Mouse (Mus musculus) CH12.LX (cell line): Measurements from ENCODE around the gene Dok5. TPM values are rescaled to one million over a fixed set of nuclear protein-coding genes. Genes with fewer than 3 reads are reported as not detected.

Source experiments
- DNase-seq: peaks from one replicate; pipeline ENCODE4 v3.0.0-alpha.2; 2013; ENCODE audit errors: extremely low read depth
- H3K27ac ChIP-seq: 2 replicates; pipeline ENCODE4 v1.5.1; 2012; ENCODE audit warnings: low read depth, mild to moderate bottlenecking, control low read depth, moderate library complexity; ENCODE audit not compliant: insufficient read depth
- H3K27me3 ChIP-seq: replicated peaks from 2 replicates; pipeline ENCODE3; 2012; ENCODE audit warnings: inconsistent platforms
- H3K36me3 ChIP-seq, 2 experiments: replicated peaks in 1 of 2; 2 replicates each; pipeline versions ENCODE3 to v1.6.1; 2012; ENCODE audit warnings: inconsistent platforms in 1 of 2, low read length in 1 of 2, mild to moderate bottlenecking in 1 of 2, mixed read lengths in 1 of 2, moderate library complexity in 1 of 2; ENCODE audit not compliant: control insufficient read depth in 1 of 2, insufficient read depth in 1 of 2
- H3K4me1 ChIP-seq, 2 experiments: 2 replicates each; pipeline ENCODE4 v1.6.1; 2012; ENCODE audit warnings: inconsistent platforms in 1 of 2, moderate library complexity in 1 of 2; ENCODE audit not compliant: insufficient read depth in 2 of 2, control insufficient read depth in 1 of 2
- H3K4me2 ChIP-seq: 2 replicates; pipeline ENCODE4 v1.6.1; 2012; ENCODE audit warnings: low read depth, mild to moderate bottlenecking, control low read depth; ENCODE audit not compliant: poor library complexity, insufficient read depth, severe bottlenecking
- H3K4me3 ChIP-seq, 3 experiments: fragments of 150-350 bp in 1 of 3; sonication (generic) in 1 of 3; replicated peaks in 1 of 3; 2 replicates each; pipeline versions ENCODE3 to v1.5.1; 2011 to 2012; ENCODE audit warnings: low read depth in 2 of 3, low read length in 2 of 3, mild to moderate bottlenecking in 2 of 3, moderate library complexity in 2 of 3, control low read depth in 1 of 3, improper control_type of control experiment in 1 of 3, inconsistent platforms in 1 of 3, mixed read lengths in 1 of 3; ENCODE audit not compliant: poor library complexity in 1 of 3
- H3K79me2 ChIP-seq: replicated peaks from 2 replicates; pipeline ENCODE4 v1.6.1; 2012; ENCODE audit warnings: mild to moderate bottlenecking, moderate library complexity; ENCODE audit not compliant: control insufficient read depth, poor library complexity, insufficient read depth, severe bottlenecking; ENCODE audit errors: extremely low read depth
- H3K9ac ChIP-seq: 2 replicates; pipeline ENCODE4 v1.6.1; 2012; ENCODE audit warnings: low read depth, mild to moderate bottlenecking, control low read depth, moderate library complexity; ENCODE audit not compliant: insufficient read depth
- H3K9me3 ChIP-seq: replicated peaks from 2 replicates; pipeline ENCODE3; 2012; ENCODE audit warnings: low read length, inconsistent platforms, mixed read lengths
- BHLHE40 ChIP-seq: IDR thresholded peaks from 2 replicates; pipeline ENCODE4 v1.6.1; 2011; ENCODE audit warnings: mild to moderate bottlenecking, low read depth, low read length, improper control_type of control experiment
- CHD2 ChIP-seq: IDR thresholded peaks from 2 replicates; pipeline ENCODE4 v1.6.1; 2011; ENCODE audit warnings: low read length, improper control_type of control experiment
- E2F4 ChIP-seq: IDR thresholded peaks from 2 replicates; pipeline ENCODE4 v1.6.1; 2011; ENCODE audit warnings: low read depth, low read length, improper control_type of control experiment; ENCODE audit not compliant: insufficient replicate concordance
- ELF1 ChIP-seq: IDR thresholded peaks from 2 replicates; pipeline ENCODE4 v1.6.1; 2014; ENCODE audit warnings: low read depth, mild to moderate bottlenecking, inconsistent platforms, low read length, improper control_type of control experiment
- HCFC1 ChIP-seq: IDR thresholded peaks from 2 replicates; pipeline ENCODE4 v1.6.1; 2012; ENCODE audit warnings: low read depth, mild to moderate bottlenecking, inconsistent platforms, low read length, improper control_type of control experiment
- IRF4 ChIP-seq: IDR thresholded peaks from 2 replicates; pipeline ENCODE4 v1.6.1; 2014; ENCODE audit warnings: low read depth, mild to moderate bottlenecking, inconsistent platforms, low read length, improper control_type of control experiment
- KAT2A ChIP-seq: IDR thresholded peaks from 2 replicates; pipeline ENCODE4 v1.6.1; 2012; ENCODE audit warnings: low read length, improper control_type of control experiment, inconsistent platforms; ENCODE audit not compliant: insufficient replicate concordance
- MAFK ChIP-seq: IDR thresholded peaks from 2 replicates; pipeline ENCODE4 v1.6.1; 2011; ENCODE audit warnings: low read length, improper control_type of control experiment; ENCODE audit not compliant: insufficient replicate concordance
- MAX ChIP-seq: IDR thresholded peaks from 2 replicates; pipeline ENCODE4 v1.6.1; 2011; ENCODE audit warnings: low read length, improper control_type of control experiment
- MAZ ChIP-seq: IDR thresholded peaks from 2 replicates; pipeline ENCODE4 v1.6.1; 2012; ENCODE audit warnings: low read depth, mild to moderate bottlenecking, inconsistent platforms, low read length, improper control_type of control experiment, moderate library complexity
- MEF2A ChIP-seq: IDR thresholded peaks from 2 replicates; pipeline ENCODE4 v1.6.1; 2014; ENCODE audit warnings: low read depth, mild to moderate bottlenecking, inconsistent platforms, low read length, improper control_type of control experiment, borderline replicate concordance
- MXI1 ChIP-seq: IDR thresholded peaks from 2 replicates; pipeline ENCODE4 v1.6.1; 2011; ENCODE audit warnings: mild to moderate bottlenecking, low read depth, low read length, improper control_type of control experiment
- MYC ChIP-seq: IDR thresholded peaks from 2 replicates; pipeline ENCODE4 v1.6.1; 2011; ENCODE audit warnings: low read depth, mild to moderate bottlenecking, improper control_type of control experiment, low read length
- NELFE ChIP-seq: IDR thresholded peaks from 2 replicates; pipeline ENCODE4 v1.6.1; 2011; ENCODE audit warnings: low read depth, low read length, improper control_type of control experiment
- NRF1 ChIP-seq: IDR thresholded peaks from 2 replicates; pipeline ENCODE4 v1.6.1; 2014; ENCODE audit warnings: low read depth, mild to moderate bottlenecking, inconsistent platforms, low read length, improper control_type of control experiment, moderate library complexity
- POLR2A ChIP-seq: IDR thresholded peaks from 2 replicates; pipeline ENCODE4 v1.6.1; 2011; ENCODE audit warnings: low read depth, mild to moderate bottlenecking, improper control_type of control experiment, low read length
- RCOR1 ChIP-seq: conservative IDR thresholded peaks from 2 replicates; pipeline ENCODE4 v1.6.1; 2012; ENCODE audit warnings: low read depth, mild to moderate bottlenecking, inconsistent platforms, low read length, improper control_type of control experiment
- SIN3A ChIP-seq: IDR thresholded peaks from 2 replicates; pipeline ENCODE4 v1.6.1; 2012; ENCODE audit warnings: low read length, improper control_type of control experiment, inconsistent platforms
- TBP ChIP-seq: conservative IDR thresholded peaks from 2 replicates; pipeline ENCODE4 v1.6.1; 2011; ENCODE audit warnings: low read depth, low read length, improper control_type of control experiment
- UBTF ChIP-seq: IDR thresholded peaks from 2 replicates; pipeline ENCODE4 v1.6.1; 2012; ENCODE audit warnings: low read depth, mild to moderate bottlenecking, inconsistent platforms, low read length, improper control_type of control experiment, moderate library complexity
- USF1 ChIP-seq: IDR thresholded peaks from 2 replicates; pipeline ENCODE4 v1.6.1; 2014; ENCODE audit warnings: low read depth, mild to moderate bottlenecking, inconsistent platforms, low read length, improper control_type of control experiment
- ZC3H11A ChIP-seq: IDR thresholded peaks from 2 replicates; pipeline ENCODE4 v1.6.1; 2012; ENCODE audit warnings: low read depth, mild to moderate bottlenecking, inconsistent platforms, low read length, improper control_type of control experiment
- ZKSCAN1 ChIP-seq: IDR thresholded peaks from 2 replicates; pipeline ENCODE4 v1.6.1; 2012; ENCODE audit warnings: low read depth, inconsistent platforms, low read length, improper control_type of control experiment, borderline replicate concordance
- ZMIZ1 ChIP-seq: IDR thresholded peaks from 2 replicates; pipeline ENCODE4 v1.6.1; 2012; ENCODE audit warnings: low read depth, mild to moderate bottlenecking, inconsistent platforms, low read length, improper control_type of control experiment
- ZNF384 ChIP-seq: IDR thresholded peaks from 2 replicates; pipeline ENCODE4 v1.6.1; 2012; ENCODE audit warnings: low read depth, low read length, improper control_type of control experiment, inconsistent platforms
- dilution Hi-C: fragments of 300-500 bp; cut with MboI; formaldehyde crosslinking; loops from 2 replicates; pipeline ENCODE4 v1.14.3; 2020; ENCODE audit warnings: low sequenced_read_pairs; ENCODE audit not compliant: extremely low pct_unique_long_range_greater_than_20kb, extremely low pct_ligation_motif_present
- in situ Hi-C: fragments of 300-500 bp; cut with MboI; formaldehyde crosslinking; loops from 3 replicates; pipeline ENCODE4 v1.14.3; 2019; ENCODE audit warnings: low sequenced_read_pairs, low pct_ligation_motif_present, low pct_unique_long_range_greater_than_20kb, mixed read lengths
- polyA plus RNA-seq: library from polyadenylated mRNA; unstranded; fragments of >175 nt; gene quantifications from 2 replicates; pipeline ENCODE4 v1.2.1, GENCODE M21; 2012; ENCODE audit warnings: low read depth; ENCODE audit not compliant: insufficient read length
- total RNA-seq, 2 experiments: library from RNA; depleted of rRNA; stranded (reverse); fragments of 300-350 nt in 1 of 2; fragments of >200 nt in 1 of 2; gene quantifications; 2 replicates each; pipeline ENCODE4 v1.2.3; 2012 to 2014

Dok5 gene
- total and polyA plus RNA-seq, 3 experiments, result not detected

DNA sequence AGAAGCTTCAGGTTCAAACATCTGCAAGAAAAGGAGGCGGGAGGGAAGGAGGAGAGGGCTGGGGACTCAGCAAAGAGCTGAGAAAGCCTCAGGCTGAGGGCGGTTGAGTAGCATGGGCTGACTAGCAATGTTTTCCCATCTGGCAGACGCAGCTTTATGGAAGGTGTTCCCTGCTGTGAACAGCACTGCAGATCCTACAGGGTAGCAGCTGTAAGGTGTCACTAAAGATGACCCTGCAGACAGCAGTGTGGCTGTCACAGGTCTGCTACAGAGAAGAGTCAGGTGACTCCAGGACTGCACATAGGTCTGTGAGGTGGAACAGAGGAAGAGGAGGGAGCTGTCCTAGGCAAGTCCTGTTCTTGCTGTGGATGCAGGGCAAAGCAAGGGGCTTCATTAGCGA, 11.2 kb upstream of the Dok5 start:
- Histone ChIP-seq H3K9ac (no peak overlapping the region), H3K9me3 (peaks cover 68% of the 10 kb centered on the region), H3K79me2 (no peaks in the 10 kb centered on the region), H3K27ac (no peak overlapping the region), H3K36me3 (no peaks in the 10 kb centered on the region), H3K4me1 (no peaks in the 10 kb centered on the region), H3K4me3 (no peak overlapping the region), H3K4me2 (no peak overlapping the region), H3K27me3 (no peaks in the 10 kb centered on the region)
- dilution Hi-C loops, result no loop called here
- no peak for TF ChIP-seq MAFK
- no peak for TF ChIP-seq BHLHE40
- TF ChIP-seq ZC3H11A, result no peak
- TF ChIP-seq USF1, result no peak
- no peak for TF ChIP-seq MEF2A
- no peak for TF ChIP-seq ZMIZ1
- no peak for TF ChIP-seq ELF1
- TF ChIP-seq MYC, result no peak
- TF ChIP-seq MXI1, result no peak
- TF ChIP-seq NRF1, result no peak
- no peak for TF ChIP-seq KAT2A
- in situ Hi-C loops, result no loop called here
- no peak for DNase-seq

GRCm38 (mm10) chr2:170724136-170724535, 7.5 kb upstream of the Dok5 start:
- Histone ChIP-seq H3K9me3 (peaks cover 76% of the 10 kb centered on the region), H3K4me1 (no peaks in the 10 kb centered on the region)
- no peak for TF ChIP-seq MAX
- no peak for TF ChIP-seq MAFK
- TF ChIP-seq MAZ, result no peak
- no peak for TF ChIP-seq MEF2A
- TF ChIP-seq NELFE, result no peak
- TF ChIP-seq MYC, result no peak
- no peak for TF ChIP-seq UBTF
- no peak for TF ChIP-seq CHD2
- no peak for TF ChIP-seq E2F4
- no peak for TF ChIP-seq ZKSCAN1
- TF ChIP-seq SIN3A, result no peak
- TF ChIP-seq USF1, result no peak
- TF ChIP-seq IRF4, result no peak
- no peak for TF ChIP-seq POLR2A
- TF ChIP-seq ZC3H11A, result no peak
- TF ChIP-seq TBP, result no peak
- TF ChIP-seq HCFC1, result no peak
- no peak for TF ChIP-seq NRF1
- no peak for TF ChIP-seq RCOR1
- TF ChIP-seq ZNF384, result no peak
- TF ChIP-seq, all 38 proteins: peak for 0
- Histone ChIP-seq H3K4me3 (no peak overlapping the region), H3K4me2 (no peak overlapping the region), H3K9ac (no peak overlapping the region), H3K27me3 (no peaks in the 10 kb centered on the region), H3K79me2 (no peaks in the 10 kb centered on the region), H3K27ac (no peak overlapping the region), H3K36me3 (no peaks in the 10 kb centered on the region)
- in situ Hi-C loops, result no loop called here
- no peak for DNase-seq
- dilution Hi-C loops, result no loop called here
